8 mouse cellular contexts compared by ENCODE assay signal in the genomic region with DNA sequence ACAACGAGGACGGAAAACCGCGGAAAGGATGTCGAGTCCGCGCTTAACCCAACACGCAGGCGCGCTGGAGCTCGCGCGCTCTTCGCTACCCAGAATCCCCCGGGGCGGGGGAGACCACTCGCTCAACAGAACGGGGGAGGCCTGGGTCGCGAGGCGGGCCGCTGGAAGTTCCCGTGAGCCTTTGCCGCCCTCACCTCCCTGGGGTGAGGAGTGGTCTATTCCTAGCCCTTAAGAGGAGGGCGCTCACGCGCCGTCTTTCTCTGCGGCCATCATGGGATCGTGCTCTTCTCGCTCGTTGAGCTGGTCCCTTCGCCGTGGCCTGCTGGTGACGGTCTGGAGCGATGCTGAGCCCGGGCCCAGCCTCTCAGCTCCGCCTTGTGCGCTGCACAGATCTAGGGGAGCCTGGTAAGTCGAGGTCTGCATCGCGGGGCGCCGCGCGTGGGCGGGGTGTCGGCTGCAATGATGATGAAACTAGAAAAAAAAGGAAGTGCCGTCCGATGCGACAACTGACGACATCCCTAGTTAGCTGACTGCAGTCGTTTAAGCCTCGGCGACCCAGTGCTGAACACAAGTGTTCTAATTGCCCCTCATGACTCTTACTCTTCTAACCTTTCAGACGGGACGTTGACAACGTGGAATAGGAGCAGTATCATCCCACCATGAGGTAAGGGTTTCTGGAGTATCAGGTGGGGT. TPM values are rescaled to one million over a fixed set of nuclear protein-coding genes. Genes with fewer than 3 reads are reported as not detected.
DNase-seq lines count a peak whose midpoint lies in the region; ATAC-seq and TF ChIP-seq lines count a peak whose summit lies in the region.

No protein-coding gene starts in this region.

- H3K9ac ChIP-seq in heart, embryonic 15.5 days: peak overlapping the region; percentile 93
- peak overlapping the region; percentile 96 for H3K9ac ChIP-seq in liver, embryonic 14.5 days (replicated peaks)
- H3K9ac ChIP-seq in neural tube, embryonic 11.5 days (ENCODE audit: low read length): peak overlapping the region; percentile 96
- H3K9ac ChIP-seq in stomach, postnatal 0 days (ENCODE audit: low read length): peak overlapping the region; percentile 96

- peak; percentile 92 for ATAC-seq in CD4-positive, CD25-positive, alpha-beta regulatory T cell, adult 4 months
- peak; percentile 94 for ATAC-seq in heart, embryonic 15.5 days (replicated peaks; ENCODE audit: insufficient number of reproducible peaks, insufficient read depth, low FRiP score, low read depth)
- ATAC-seq in liver, embryonic 14.5 days (ENCODE audit: insufficient read depth): peak; percentile 87
- peak; percentile 92 for ATAC-seq in neural tube, embryonic 11.5 days (ENCODE audit: insufficient read depth, low FRiP score, low TSS enrichment)
- peak; percentile 95 for ATAC-seq in stomach, postnatal 0 days (ENCODE audit: low FRiP score, low TSS enrichment)

- no peaks in the 10 kb centered on the region for H3K9me3 ChIP-seq in heart, embryonic 15.5 days (replicated peaks)
- no peaks in the 10 kb centered on the region for H3K9me3 ChIP-seq in liver, embryonic 14.5 days (ENCODE audit: control insufficient read depth, low read length)
- H3K9me3 ChIP-seq in neural tube, embryonic 11.5 days (ENCODE audit: control insufficient read depth, low read length): no peaks in the 10 kb centered on the region
- no peaks in the 10 kb centered on the region for H3K9me3 ChIP-seq in stomach, postnatal 0 days (ENCODE audit: control insufficient read depth, low read length)

- TF ChIP-seq EP300 in liver, embryonic 14.5 days (IDR thresholded peaks at IDR 0.05; ENCODE audit: low read depth): peak; percentile 55
- TF ChIP-seq EP300 in stomach, postnatal 0 days (optimal IDR thresholded peaks at IDR 0.05): peak; percentile 78

- H3K4me2 ChIP-seq in heart, embryonic 15.5 days: peak overlapping the region; percentile 75
- peak overlapping the region; percentile 68 for H3K4me2 ChIP-seq in liver, embryonic 14.5 days (ENCODE audit: low read depth)
- H3K4me2 ChIP-seq in neural tube, embryonic 11.5 days (ENCODE audit: low read depth): peak overlapping the region; percentile 74
- peak overlapping the region; percentile 70 for H3K4me2 ChIP-seq in stomach, postnatal 0 days (replicated peaks; ENCODE audit: low read depth)

- peak; percentile 93 for DNase-seq in c-Kit-negative CD71-positive TER-119-positive erythroid progenitor cells, embryonic 14.5 days (ENCODE audit: low read depth, low spot score)
- DNase-seq in fibroblast of lung, adult 2 months (ENCODE audit: low read depth): peak; percentile 93
- DNase-seq in kidney, postnatal 25 days: peak; percentile 95 to 98
- DNase-seq in liver, embryonic 14.5 days (ENCODE audit: low read depth in 3 of 3, low spot score in 3 of 3): peak; percentile 95
- peak; percentile 99 for DNase-seq in neural tube, embryonic 11.5 days (ENCODE audit: low spot score)
- peak; percentile 97 for DNase-seq in stomach, postnatal 0 days (ENCODE audit: low spot score)

- no peaks in the 10 kb centered on the region for H3K27me3 ChIP-seq in heart, embryonic 15.5 days
- no peaks in the 10 kb centered on the region for H3K27me3 ChIP-seq in liver, embryonic 14.5 days (ENCODE audit: control insufficient read depth, insufficient read depth, low read length)
- no peaks in the 10 kb centered on the region for H3K27me3 ChIP-seq in neural tube, embryonic 11.5 days (ENCODE audit: control insufficient read depth, insufficient read depth, low read length)
- no peaks in the 10 kb centered on the region for H3K27me3 ChIP-seq in stomach, postnatal 0 days (ENCODE audit: control insufficient read depth, insufficient read depth, low read length)

- TF ChIP-seq CTCF in liver, embryonic 14.5 days (IDR thresholded peaks at IDR 0.05; ENCODE audit: low read depth): peak; percentile 33
- TF ChIP-seq CTCF in stomach, postnatal 0 days (IDR thresholded peaks at IDR 0.05; ENCODE audit: low read depth): peak; percentile 32

- peak overlapping the region; percentile 87 for H3K4me3 ChIP-seq in heart, embryonic 15.5 days
- H3K4me3 ChIP-seq in liver, embryonic 14.5 days (ENCODE audit: insufficient read depth in 1 of 2, low read depth in 2 of 2, low read length in 2 of 2): peak overlapping the region; percentile 80 to 95
- peak overlapping the region; percentile 84 for H3K4me3 ChIP-seq in neural tube, embryonic 11.5 days (ENCODE audit: low read depth, low read length)
- peak overlapping the region; percentile 85 for H3K4me3 ChIP-seq in stomach, postnatal 0 days (ENCODE audit: low read depth, low read length)

- H3K27ac ChIP-seq in heart, embryonic 15.5 days: peak overlapping the region; percentile 94
- peak overlapping the region; percentile 94 for H3K27ac ChIP-seq in liver, embryonic 14.5 days
- H3K27ac ChIP-seq in neural tube, embryonic 11.5 days (ENCODE audit: low read depth, low read length): peak overlapping the region; percentile 81
- H3K27ac ChIP-seq in stomach, postnatal 0 days (replicated peaks): peak overlapping the region; percentile 94

- under 1% methylated on average over 58 of the region's 58 CpGs for WGBS in heart, embryonic 15.5 days
- WGBS in liver, embryonic 14.5 days (ENCODE audit: insufficient replicate concordance): under 1% methylated on average over 58 of the region's 58 CpGs
- under 1% methylated on average over 58 of the region's 58 CpGs for WGBS in neural tube, embryonic 11.5 days
- under 1% methylated on average over 58 of the region's 58 CpGs for WGBS in stomach, postnatal 0 days

- peaks cover 36% of the 10 kb centered on the region for H3K36me3 ChIP-seq in heart, embryonic 15.5 days
- peaks cover 40% of the 10 kb centered on the region for H3K36me3 ChIP-seq in liver, embryonic 14.5 days (replicated peaks; ENCODE audit: control insufficient read depth, insufficient read depth, low read depth)
- H3K36me3 ChIP-seq in neural tube, embryonic 11.5 days (ENCODE audit: control insufficient read depth, insufficient read depth, low read length): peaks cover 11% of the 10 kb centered on the region
- H3K36me3 ChIP-seq in stomach, postnatal 0 days (ENCODE audit: control insufficient read depth, insufficient read depth, low read length): peaks cover 19% of the 10 kb centered on the region; the same call in 1 of the 2 replicates

- H3K4me1 ChIP-seq in heart, embryonic 15.5 days (replicated peaks): peaks cover 45% of the 10 kb centered on the region
- peaks cover 12 to 14% of the 10 kb centered on the region in 2 experiments for H3K4me1 ChIP-seq in liver, embryonic 14.5 days (replicated peaks; ENCODE audit: control insufficient read depth in 2 of 2, insufficient read depth in 2 of 2, low read length in 1 of 2)
- H3K4me1 ChIP-seq in neural tube, embryonic 11.5 days (ENCODE audit: control insufficient read depth, insufficient read depth, low read length): peaks cover 22% of the 10 kb centered on the region
- no peaks in the 10 kb centered on the region; the same call in 1 of the 2 replicates for H3K4me1 ChIP-seq in stomach, postnatal 0 days (replicated peaks; ENCODE audit: control insufficient read depth, insufficient read depth)

RNA-seq across cellular contexts. Expression of gene Trpv2, which starts 28.5 kb away (rescaled TPM):
- polyA plus RNA-seq in CD4-positive, CD25-positive, alpha-beta regulatory T cell, adult 4 months (2017; shearing (Covaris generic)): 10 to 100 TPM; 65.8 to 93.5 TPM
- 4.2 and 6.4 TPM in 2 replicates for polyA plus RNA-seq in heart, embryonic 15.5 days (2015; fragmentation: Nextera tagmentation; extraction: Ambion mirVana)
- 3.5 and 4.2 TPM in 2 replicates for polyA plus RNA-seq in liver, embryonic 14.5 days (2012; rRNA removed)
- 4.6 and 4.8 TPM in 2 replicates for polyA plus RNA-seq in liver, embryonic 14.5 days (2014; fragmentation: Nextera tagmentation; extraction: Ambion mirVana)
- 10.0 and 11.7 TPM in 2 replicates for polyA plus RNA-seq in neural tube, embryonic 11.5 days (2014; fragmentation: Nextera tagmentation; extraction: Ambion mirVana)
- 9.6 and 11.0 TPM in 2 replicates for polyA plus RNA-seq in stomach, postnatal 0 days (2015; fragmentation: Nextera tagmentation; extraction: Ambion mirVana)

RNA-seq across cellular contexts. Expression of gene Lrrc75a, which starts 45.6 kb away (rescaled TPM):
- polyA plus RNA-seq in CD4-positive, CD25-positive, alpha-beta regulatory T cell, adult 4 months (2017; shearing (Covaris generic)): 1 to 10 TPM; 1.9 to 4.6 TPM
- polyA plus RNA-seq in heart, embryonic 15.5 days (2015; fragmentation: Nextera tagmentation; extraction: Ambion mirVana): 14.6 and 18.5 TPM in 2 replicates
- 0.93 and 1.1 TPM in 2 replicates for polyA plus RNA-seq in liver, embryonic 14.5 days (2012; rRNA removed)
- polyA plus RNA-seq in liver, embryonic 14.5 days (2014; fragmentation: Nextera tagmentation; extraction: Ambion mirVana): 0.99 and 1.3 TPM in 2 replicates
- polyA plus RNA-seq in neural tube, embryonic 11.5 days (2014; fragmentation: Nextera tagmentation; extraction: Ambion mirVana): 12.3 and 13.6 TPM in 2 replicates
- polyA plus RNA-seq in stomach, postnatal 0 days (2015; fragmentation: Nextera tagmentation; extraction: Ambion mirVana): 7.3 and 8.4 TPM in 2 replicates

RNA-seq across cellular contexts. Expression of gene Mmgt2, which starts 45.7 kb away (rescaled TPM):
- 10 to 100 TPM; 42.9 to 59.1 TPM for polyA plus RNA-seq in CD4-positive, CD25-positive, alpha-beta regulatory T cell, adult 4 months (2017; shearing (Covaris generic))
- 44.7 and 49.1 TPM in 2 replicates for polyA plus RNA-seq in heart, embryonic 15.5 days (2015; fragmentation: Nextera tagmentation; extraction: Ambion mirVana)
- polyA plus RNA-seq in liver, embryonic 14.5 days (2012; rRNA removed): 8.1 and 8.9 TPM in 2 replicates
- polyA plus RNA-seq in liver, embryonic 14.5 days (2014; fragmentation: Nextera tagmentation; extraction: Ambion mirVana): 8.8 and 8.9 TPM in 2 replicates
- polyA plus RNA-seq in neural tube, embryonic 11.5 days (2014; fragmentation: Nextera tagmentation; extraction: Ambion mirVana): 39.5 and 47.0 TPM in 2 replicates
- polyA plus RNA-seq in stomach, postnatal 0 days (2015; fragmentation: Nextera tagmentation; extraction: Ambion mirVana): 30.2 and 35.9 TPM in 2 replicates

RNA-seq across cellular contexts. Expression of gene Ubb, which starts 51.8 kb away (rescaled TPM):
- 1,000 to 10,000 TPM; 5,826 to 7,831 TPM for polyA plus RNA-seq in CD4-positive, CD25-positive, alpha-beta regulatory T cell, adult 4 months (2017; shearing (Covaris generic))
- 2,445 and 2,567 TPM in 2 replicates for polyA plus RNA-seq in heart, embryonic 15.5 days (2015; fragmentation: Nextera tagmentation; extraction: Ambion mirVana)
- 1,013 and 1,031 TPM in 2 replicates for polyA plus RNA-seq in liver, embryonic 14.5 days (2012; rRNA removed)
- polyA plus RNA-seq in liver, embryonic 14.5 days (2014; fragmentation: Nextera tagmentation; extraction: Ambion mirVana): 1,383 and 1,393 TPM in 2 replicates
- polyA plus RNA-seq in neural tube, embryonic 11.5 days (2014; fragmentation: Nextera tagmentation; extraction: Ambion mirVana): 3,903 and 3,916 TPM in 2 replicates
- 1,850 and 1,934 TPM in 2 replicates for polyA plus RNA-seq in stomach, postnatal 0 days (2015; fragmentation: Nextera tagmentation; extraction: Ambion mirVana)

Comparison
In these comparisons a context has a peak if more than half of its experiments do, and no peak if none do; other contexts are left out.
1. Peak in every context shown above with its lines: DNase-seq, ATAC-seq, H3K4me3 ChIP-seq and H3K27ac ChIP-seq.